Mouse (Mus musculus): ENCODE results near the gene Tshz2. TPM values are rescaled to one million over a fixed set of nuclear protein-coding genes. Genes with fewer than 3 reads are reported as not detected.
"Not testable (repeated sequence)": the region's sequence is repeated elsewhere in the genome, so short reads cannot be mapped to it uniquely, and the experiment has no call there.

Tshz2 gene
- polyA plus RNA-seq, 1 experiment from 2014 or later, result 5.1 TPM

DNA sequence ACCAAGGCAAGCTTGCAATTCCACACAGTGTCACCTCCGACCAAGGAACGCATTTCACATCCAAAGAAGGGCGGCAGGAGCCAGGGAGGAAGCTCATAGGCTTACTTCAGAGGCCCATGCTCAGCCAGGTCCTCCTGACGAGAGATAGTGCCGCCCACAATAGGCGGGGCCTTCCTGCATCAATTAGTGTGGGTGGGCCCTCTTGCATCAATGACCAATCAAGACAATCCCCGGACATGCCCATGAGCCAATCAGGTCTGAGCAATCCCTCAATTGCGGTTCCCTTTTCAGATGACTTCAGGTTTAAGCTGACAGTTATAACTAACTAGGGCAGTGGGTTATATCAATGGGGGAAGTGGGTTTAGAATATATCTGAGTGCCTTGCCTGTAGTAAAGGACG is 120.6 kb downstream of the Tshz2 start:
- Histone ChIP-seq H3K4me3 (no peak overlapping the region), H3K9me3 (no peaks in the 10 kb centered on the region), H3K27ac (no peak overlapping the region), H3K36me3 (no peaks in the 10 kb centered on the region), H3K27me3 (ENCODE audit: insufficient read depth, poor library complexity, severe bottlenecking) (no peaks in the 10 kb centered on the region), H3K4me1 (replicated peaks) (peaks cover 20% of the 10 kb centered on the region)
- 82% methylated on average over 9 of the region's 9 CpGs for WGBS
- no peak for DNase-seq (ENCODE audit: low spot score)

- Histone ChIP-seq H3K4me3 (no peak overlapping the region), H3K27me3 (ENCODE audit: insufficient read depth, poor library complexity, severe bottlenecking) (no peaks in the 10 kb centered on the region), H3K4me1 (replicated peaks) (peaks cover 20% of the 10 kb centered on the region), H3K9me3 (no peaks in the 10 kb centered on the region), H3K36me3 (no peaks in the 10 kb centered on the region), H3K27ac (no peak overlapping the region)
- WGBS, result 75% methylated on average over 7 of the region's 7 CpGs
- no peak for DNase-seq (ENCODE audit: low spot score)
Observed at GRCm38 (mm10) chr2:169755091-169755490, 122.3 kb downstream of the Tshz2 start.

DNA sequence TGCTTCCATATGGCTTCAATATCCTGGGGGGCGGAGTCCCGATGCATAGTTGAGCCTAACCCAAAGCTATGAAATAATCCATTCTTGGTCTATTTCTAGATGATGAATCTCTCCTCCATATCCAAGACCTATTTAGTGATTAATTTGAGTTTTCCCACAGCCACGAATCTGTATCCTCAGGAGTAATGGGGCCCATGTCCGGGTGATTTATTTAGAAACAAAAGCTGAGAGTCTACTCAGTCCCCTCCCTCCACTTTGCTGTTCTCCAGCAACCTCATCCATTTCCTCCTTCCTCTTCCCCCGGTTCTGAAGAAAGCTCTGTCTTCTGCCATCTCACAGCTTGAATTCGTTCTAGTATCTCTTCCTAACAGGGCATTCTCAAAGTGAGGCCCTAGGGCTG is 125.3 kb downstream of the Tshz2 start:
- Histone ChIP-seq H3K4me3 (no peak overlapping the region), H3K4me1 (replicated peaks) (peaks cover 9% of the 10 kb centered on the region; the same call in 1 of the 2 replicates), H3K27ac (no peak overlapping the region), H3K27me3 (ENCODE audit: insufficient read depth, poor library complexity, severe bottlenecking) (no peaks in the 10 kb centered on the region), H3K36me3 (no peaks in the 10 kb centered on the region), H3K9me3 (no peaks in the 10 kb centered on the region)
- no peak for DNase-seq (ENCODE audit: low spot score)
- WGBS, result 82% methylated on average over 6 of the region's 6 CpGs

DNA sequence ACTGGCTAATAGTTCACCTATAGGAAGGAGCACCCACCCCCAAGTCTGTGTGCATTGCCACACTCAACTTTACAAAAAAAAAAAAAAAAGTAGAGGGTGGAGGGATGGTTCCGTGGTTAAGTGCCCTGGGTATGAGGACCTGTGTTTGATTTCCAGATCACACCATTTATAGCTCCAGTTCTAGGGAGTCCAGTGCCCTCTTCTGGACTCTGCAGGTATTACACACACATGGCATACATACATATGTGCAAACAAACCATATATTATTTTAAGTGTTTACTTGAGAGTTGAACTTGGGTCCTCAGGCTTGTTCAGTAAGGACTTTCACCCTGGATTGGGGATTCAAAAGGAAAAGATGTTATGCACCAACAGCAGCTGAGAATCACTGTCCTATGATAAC is 127.3 kb downstream of the Tshz2 start:
- 94% methylated on average over 1 of the region's 1 CpGs for WGBS
- no peak overlapping the region for H3K27ac ChIP-seq

GRCm38 (mm10) chr2:169761726-169762125 is 128.9 kb downstream of the Tshz2 start:
- Histone ChIP-seq H3K27me3 (ENCODE audit: insufficient read depth, poor library complexity, severe bottlenecking) (no peaks in the 10 kb centered on the region), H3K4me1 (replicated peaks) (no peaks in the 10 kb centered on the region), H3K27ac (no peak overlapping the region), H3K9me3 (no peaks in the 10 kb centered on the region), H3K36me3 (no peaks in the 10 kb centered on the region), H3K4me3 (no peak overlapping the region)
- 44% methylated on average over 3 of the region's 3 CpGs for WGBS
- peak; percentile 13 for DNase-seq (ENCODE audit: low spot score)

More for the DNA sequence above, 127.3 kb downstream of the Tshz2 start:
- no peak overlapping the region for H3K4me3 ChIP-seq
- no peaks in the 10 kb centered on the region for H3K36me3 ChIP-seq
- H3K9me3 ChIP-seq, result no peaks in the 10 kb centered on the region
- DNase-seq (ENCODE audit: low spot score), result no peak
- H3K27me3 ChIP-seq (ENCODE audit: insufficient read depth, poor library complexity, severe bottlenecking), result no peaks in the 10 kb centered on the region
- H3K4me1 ChIP-seq (replicated peaks), result peaks cover 9% of the 10 kb centered on the region; the same call in 1 of the 2 replicates

DNA sequence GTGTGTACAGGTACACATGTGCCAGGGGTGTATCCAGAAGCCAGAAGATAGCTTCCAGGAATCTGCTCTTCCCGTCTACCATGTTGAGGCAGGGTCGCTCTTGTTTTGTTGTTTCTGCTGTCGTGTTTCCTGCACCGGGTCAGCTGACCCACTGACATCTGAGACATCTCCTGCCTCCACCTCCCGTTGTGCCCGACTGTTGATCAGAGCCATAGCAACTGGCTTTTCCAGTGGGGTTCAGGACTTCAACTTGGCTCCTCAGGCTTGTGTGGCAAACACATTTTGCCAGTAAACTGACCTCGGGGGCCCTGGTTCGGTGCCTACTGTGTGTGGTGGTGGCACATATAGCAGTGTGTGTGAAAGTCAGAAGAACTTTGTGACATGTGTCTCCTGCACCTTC is 129.5 kb downstream of the Tshz2 start:
- H3K4me1 ChIP-seq (replicated peaks), result no peaks in the 10 kb centered on the region
- DNase-seq (ENCODE audit: low spot score), result no peak
- 74% methylated on average over 8 of the region's 8 CpGs for WGBS
- H3K27ac ChIP-seq, result no peak overlapping the region
- no peak overlapping the region for H3K4me3 ChIP-seq
- no peaks in the 10 kb centered on the region for H3K9me3 ChIP-seq
- H3K27me3 ChIP-seq (ENCODE audit: insufficient read depth, poor library complexity, severe bottlenecking), result no peaks in the 10 kb centered on the region
- no peaks in the 10 kb centered on the region for H3K36me3 ChIP-seq

DNA sequence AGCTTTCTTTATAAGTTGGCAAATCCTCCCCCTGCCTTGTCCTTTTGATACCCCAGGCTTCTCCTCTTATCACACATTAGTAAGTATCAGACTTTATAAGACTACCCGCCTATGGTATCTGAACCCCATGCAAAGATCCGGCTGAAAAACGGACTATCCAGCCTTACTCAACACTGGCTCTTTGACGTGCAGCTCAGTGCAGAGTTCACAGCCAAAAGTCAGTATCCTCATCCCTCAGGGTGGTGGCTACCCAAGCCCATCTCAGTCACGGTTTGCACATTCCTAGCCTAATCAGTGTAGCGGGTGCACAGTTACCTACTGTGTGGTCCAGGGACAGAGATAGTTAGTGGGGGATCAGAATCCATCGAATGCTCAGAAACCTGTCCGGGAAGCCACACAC is 130.9 kb downstream of the Tshz2 start:
- no peak overlapping the region for H3K27ac ChIP-seq
- H3K36me3 ChIP-seq, result no peaks in the 10 kb centered on the region
- H3K4me1 ChIP-seq (replicated peaks), result no peaks in the 10 kb centered on the region
- H3K27me3 ChIP-seq (ENCODE audit: insufficient read depth, poor library complexity, severe bottlenecking), result no peaks in the 10 kb centered on the region
- no peaks in the 10 kb centered on the region for H3K9me3 ChIP-seq
- 89% methylated on average over 8 of the region's 8 CpGs for WGBS
- no peak for DNase-seq (ENCODE audit: low spot score)
- no peak overlapping the region for H3K4me3 ChIP-seq

DNA sequence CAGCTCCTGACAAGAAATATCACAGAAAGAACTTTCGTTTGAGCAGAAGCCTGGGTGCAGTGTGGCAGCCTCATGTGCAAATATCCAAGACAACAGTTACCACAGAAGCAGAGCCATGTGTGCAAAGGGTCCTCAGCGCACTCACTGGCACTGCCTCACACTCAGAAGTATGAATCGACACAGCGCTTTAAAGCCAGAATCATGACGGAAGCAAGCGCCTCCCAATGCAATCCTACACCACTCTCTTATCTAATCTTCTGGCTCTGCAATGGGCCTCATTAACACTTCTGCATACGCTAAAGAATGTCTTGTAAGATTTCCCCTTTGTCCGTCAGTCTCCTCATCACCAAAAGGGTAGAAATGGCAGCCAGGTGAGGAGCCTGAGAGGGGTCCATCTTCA is 133.4 kb downstream of the Tshz2 start:
- DNase-seq (ENCODE audit: low spot score), result no peak
- Histone ChIP-seq H3K9me3 (no peaks in the 10 kb centered on the region), H3K4me1 (replicated peaks) (no peaks in the 10 kb centered on the region), H3K4me3 (no peak overlapping the region), H3K36me3 (no peaks in the 10 kb centered on the region), H3K27me3 (ENCODE audit: insufficient read depth, poor library complexity, severe bottlenecking) (no peaks in the 10 kb centered on the region), H3K27ac (no peak overlapping the region)
- WGBS, result 87% methylated on average over 8 of the region's 8 CpGs

- Histone ChIP-seq H3K27ac (no peak overlapping the region), H3K27me3 (ENCODE audit: insufficient read depth, poor library complexity, severe bottlenecking) (no peaks in the 10 kb centered on the region), H3K4me3 (no peak overlapping the region), H3K4me1 (replicated peaks) (no peaks in the 10 kb centered on the region), H3K9me3 (no peaks in the 10 kb centered on the region), H3K36me3 (no peaks in the 10 kb centered on the region)
- DNase-seq (ENCODE audit: low spot score), result no peak
- WGBS, result 73% methylated on average over 3 of the region's 3 CpGs
Observed at GRCm38 (mm10) chr2:169767281-169767680, 134.5 kb downstream of the Tshz2 start.

- DNase-seq (ENCODE audit: low spot score), result no peak
- no peaks in the 10 kb centered on the region for H3K27me3 ChIP-seq (ENCODE audit: insufficient read depth, poor library complexity, severe bottlenecking)
- H3K27ac ChIP-seq, result no peak overlapping the region
- no peaks in the 10 kb centered on the region for H3K36me3 ChIP-seq
- peaks cover 8% of the 10 kb centered on the region; the same call in 1 of the 2 replicates for H3K4me1 ChIP-seq (replicated peaks)
- WGBS, result 48% methylated on average over 4 of the region's 4 CpGs
- no peak overlapping the region for H3K4me3 ChIP-seq
- H3K9me3 ChIP-seq, result no peaks in the 10 kb centered on the region
Observed at GRCm38 (mm10) chr2:169775078-169775477, 142.3 kb downstream of the Tshz2 start.

DNA sequence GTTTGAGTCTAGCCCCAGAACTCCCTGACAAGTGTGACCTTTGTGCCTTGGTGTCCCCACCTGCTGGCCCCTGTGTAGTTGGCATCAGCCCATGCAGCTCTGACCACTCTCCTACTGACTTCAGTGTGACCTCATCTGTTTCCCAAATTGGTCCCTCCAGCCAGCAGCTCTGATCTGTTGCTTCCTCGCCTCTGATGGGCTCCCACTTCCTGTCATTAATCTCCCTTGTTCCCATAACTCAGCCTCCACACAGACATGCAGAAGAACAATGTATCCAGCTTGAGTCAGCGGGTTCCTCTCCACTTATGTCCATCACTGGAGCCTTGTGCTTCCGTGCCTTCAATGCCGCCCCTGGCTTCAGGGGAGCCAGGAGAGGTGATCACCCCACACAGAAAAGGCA is 144.4 kb downstream of the Tshz2 start:
- Histone ChIP-seq H3K36me3 (no peaks in the 10 kb centered on the region), H3K9me3 (no peaks in the 10 kb centered on the region), H3K4me1 (replicated peaks) (peaks cover 8% of the 10 kb centered on the region; the same call in 1 of the 2 replicates), H3K27me3 (ENCODE audit: insufficient read depth, poor library complexity, severe bottlenecking) (no peaks in the 10 kb centered on the region), H3K27ac (no peak overlapping the region), H3K4me3 (no peak overlapping the region)
- DNase-seq (ENCODE audit: low spot score), result no peak
- 73% methylated on average over 4 of the region's 4 CpGs for WGBS

DNA sequence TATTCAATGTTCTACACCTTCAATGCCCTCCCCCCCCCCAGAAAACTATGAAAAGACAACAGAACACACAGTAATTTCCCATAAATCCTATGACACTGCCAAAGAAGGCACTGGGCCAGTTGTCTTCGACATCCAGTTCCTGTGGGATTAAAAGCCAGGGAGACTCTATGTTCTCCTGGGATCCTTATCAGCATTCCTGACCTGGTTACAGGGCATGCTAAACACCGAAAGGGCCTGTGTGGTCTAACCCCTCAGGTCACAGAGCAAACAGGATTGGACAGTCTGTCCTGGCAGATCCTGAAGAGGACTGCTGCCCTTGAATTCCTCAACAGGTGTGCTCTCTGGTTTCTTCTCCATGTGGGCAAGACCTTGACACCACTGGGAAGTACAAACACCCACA is 145.0 kb downstream of the Tshz2 start:
- Histone ChIP-seq H3K4me3 (no peak overlapping the region), H3K36me3 (no peaks in the 10 kb centered on the region), H3K9me3 (no peaks in the 10 kb centered on the region), H3K27me3 (ENCODE audit: insufficient read depth, poor library complexity, severe bottlenecking) (no peaks in the 10 kb centered on the region), H3K27ac (no peak overlapping the region), H3K4me1 (replicated peaks) (peaks cover 8% of the 10 kb centered on the region; the same call in 1 of the 2 replicates)
- WGBS, result 73% methylated on average over 2 of the region's 2 CpGs
- DNase-seq (ENCODE audit: low spot score), result no peak

DNA sequence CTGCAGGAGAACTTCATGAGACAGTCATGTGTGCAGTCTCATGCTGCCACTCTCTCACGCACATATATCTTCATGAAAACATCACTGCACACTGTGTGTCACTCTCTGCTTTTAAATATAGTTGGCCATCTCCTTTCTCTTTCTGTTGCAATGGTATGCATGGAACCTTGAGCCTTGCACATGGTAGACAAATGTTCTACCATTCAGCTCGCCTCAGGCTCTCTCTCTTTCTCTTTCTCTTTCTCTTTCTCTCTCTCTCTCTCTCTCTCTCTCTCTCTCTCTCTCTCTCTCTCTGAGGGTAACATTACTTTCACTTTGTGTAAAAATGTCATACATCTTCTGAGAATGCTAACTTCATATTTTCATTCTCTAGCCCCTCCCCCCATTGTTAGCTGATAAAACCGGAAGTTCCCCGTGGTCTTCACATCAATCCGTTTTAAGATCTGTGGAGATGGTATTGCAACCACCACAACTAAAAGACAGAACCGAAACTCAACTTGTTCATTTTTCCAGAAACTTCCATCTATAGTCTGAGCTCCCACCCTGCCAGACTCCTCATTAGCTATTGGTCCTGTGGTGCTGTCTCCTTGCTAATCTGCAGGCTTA is 146.0 kb downstream of the Tshz2 start:
- Histone ChIP-seq H3K27me3 (ENCODE audit: insufficient read depth, poor library complexity, severe bottlenecking) (no peaks in the 10 kb centered on the region), H3K4me1 (replicated peaks) (peaks cover 8% of the 10 kb centered on the region; the same call in 1 of the 2 replicates)
- 94% methylated on average over 6 of the region's 6 CpGs for WGBS

GRCm38 (mm10) chr2:169781671-169782070 is 148.9 kb downstream of the Tshz2 start:
- H3K4me1 ChIP-seq (replicated peaks); H3K27me3 ChIP-seq (ENCODE audit: insufficient read depth, poor library complexity, severe bottlenecking); H3K9me3 ChIP-seq; H3K4me3 ChIP-seq; H3K36me3 ChIP-seq; H3K27ac ChIP-seq; DNase-seq (ENCODE audit: low spot score): not testable (repeated sequence)

More for the DNA sequence above, 146.0 kb downstream of the Tshz2 start:
- H3K27ac ChIP-seq, result no peak overlapping the region
- H3K4me3 ChIP-seq, result no peak overlapping the region
- DNase-seq (ENCODE audit: low spot score), result no peak
- no peaks in the 10 kb centered on the region for H3K9me3 ChIP-seq
- H3K36me3 ChIP-seq, result no peaks in the 10 kb centered on the region

Data from hindbrain, embryonic 10.5 days (tissue).